Mouse (Mus musculus) thymus, adult 2 months (tissue): ENCODE results near the gene Wnt10a.

Source experiments
- CTCF ChIP-seq: fragments of 200-500 bp; IDR thresholded peaks from 2 replicates; pipeline ENCODE4 v1.5.1; 2012; ENCODE audit warnings: mild to moderate bottlenecking, control low read depth, low read length, moderate library complexity, borderline replicate concordance; ENCODE audit not compliant: control insufficient read depth, poor library complexity, insufficient read depth; ENCODE audit errors: extremely low read depth
- POLR2A ChIP-seq: fragments of 200-500 bp; IDR thresholded peaks from 2 replicates; pipeline ENCODE4 v1.6.1; 2012; ENCODE audit warnings: mild to moderate bottlenecking, low read length, control low read depth, moderate library complexity; ENCODE audit not compliant: control insufficient read depth, poor library complexity, insufficient read depth; ENCODE audit errors: extremely low read depth

DNA sequence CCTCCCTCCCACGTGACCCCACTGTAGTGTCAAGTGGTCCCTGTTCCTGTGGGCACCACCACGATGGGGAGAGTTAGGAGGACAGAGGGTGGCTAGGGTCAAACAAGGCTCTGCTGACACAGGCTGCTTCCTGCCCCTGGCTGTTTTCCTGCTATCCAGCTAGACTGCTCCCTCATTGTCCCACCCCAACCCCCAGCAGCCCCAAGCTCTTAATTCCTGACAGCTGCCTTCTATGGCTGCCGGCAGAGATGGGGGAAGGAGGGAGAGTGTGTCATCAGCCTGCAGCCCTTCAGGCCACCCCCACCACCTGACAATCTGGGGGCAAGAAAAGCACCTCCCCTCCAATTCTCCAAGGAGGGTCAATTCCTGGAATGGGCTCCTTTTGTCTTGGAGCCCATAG is 1.2 kb upstream of the Wnt10a start:
- TF ChIP-seq CTCF (no peak), POLR2A (no peak)
